Mouse (Mus musculus) hindbrain, postnatal 0 days (tissue): ENCODE results near the gene Foxo3. TPM values are rescaled to one million over a fixed set of nuclear protein-coding genes. Genes with fewer than 3 reads are reported as not detected.

Experiments used
- ATAC-seq: fragments of 200-750 bp; cut with Nextera tagmentation; 2 replicates; pipeline ENCODE4 v1.8.0; 2017; ENCODE audit warnings: mild to moderate bottlenecking, moderate TSS enrichment, moderate library complexity
- DNase-seq: peaks from one replicate; pipeline ENCODE4 v3.0.0-alpha.2; 2015; ENCODE audit warnings: low spot score
- H3K27ac ChIP-seq: fragments of 300-500 bp; sonication (generic); 2 replicates; pipeline ENCODE4 v1.5.1; 2014; ENCODE audit warnings: mild to moderate bottlenecking
- H3K27me3 ChIP-seq: fragments of 300-500 bp; sonication (generic); 2 replicates; pipeline ENCODE4 v1.6.1; 2014; ENCODE audit warnings: low read length, mixed read lengths; ENCODE audit not compliant: insufficient read depth
- H3K36me3 ChIP-seq: fragments of 300-500 bp; sonication (generic); 2 replicates; pipeline ENCODE4 v1.6.1; 2014; ENCODE audit warnings: low read length, mixed read lengths; ENCODE audit not compliant: insufficient read depth
- H3K4me1 ChIP-seq: fragments of 300-500 bp; sonication (generic); 2 replicates; pipeline ENCODE4 v1.6.1; 2014; ENCODE audit warnings: antibody characterized with exemption, low read length, mixed read lengths; ENCODE audit not compliant: insufficient read depth
- H3K4me2 ChIP-seq: fragments of 300-500 bp; sonication (generic); 2 replicates; pipeline ENCODE4 v1.6.1; 2014; ENCODE audit warnings: low read depth, mild to moderate bottlenecking, low read length, moderate library complexity, mixed read lengths
- H3K4me3 ChIP-seq: fragments of 300-500 bp; sonication (generic); 2 replicates; pipeline ENCODE4 v1.5.1; 2014; ENCODE audit warnings: low read length
- H3K9ac ChIP-seq: fragments of 300-500 bp; sonication (generic); replicated peaks from 2 replicates; pipeline ENCODE4 v1.6.1; 2014; ENCODE audit warnings: mild to moderate bottlenecking, low read length, moderate library complexity, mixed read lengths
- H3K9me3 ChIP-seq: fragments of 300-500 bp; sonication (generic); 2 replicates; pipeline ENCODE4 v1.6.1; 2016; ENCODE audit warnings: low read length, mixed read lengths
- CTCF ChIP-seq: IDR thresholded peaks from 2 replicates; pipeline ENCODE4 v1.5.1; 2016; ENCODE audit warnings: antibody characterized with exemption, control low read depth, low read depth
- WGBS: fragments of 180-500 bp; shearing (Covaris S2); extraction: QIAGEN DNeasy Blood & Tissue Kit; methylation state at CpG from one replicate; pipeline ENCODE4 v1.1.7; 2014; 5-methylcytosine and 5-hydroxymethylcytosine counted together
- polyA plus RNA-seq: library from polyadenylated mRNA; unstranded; fragments of >200 nt; fragmentation: Nextera tagmentation; extraction: Ambion mirVana; gene quantifications from 2 replicates; pipeline ENCODE4 v1.2.1, GENCODE M21; 2015
- total RNA-seq: library from RNA; depleted of rRNA; stranded (reverse); fragments of >200 nt; gene quantifications from 2 replicates; pipeline ENCODE4 v1.2.3, GENCODE M21; 2014

The Foxo3 gene
- total and polyA plus RNA-seq, 2 experiments from 2014 or later, result 8.6 to 54.7 TPM

DNA sequence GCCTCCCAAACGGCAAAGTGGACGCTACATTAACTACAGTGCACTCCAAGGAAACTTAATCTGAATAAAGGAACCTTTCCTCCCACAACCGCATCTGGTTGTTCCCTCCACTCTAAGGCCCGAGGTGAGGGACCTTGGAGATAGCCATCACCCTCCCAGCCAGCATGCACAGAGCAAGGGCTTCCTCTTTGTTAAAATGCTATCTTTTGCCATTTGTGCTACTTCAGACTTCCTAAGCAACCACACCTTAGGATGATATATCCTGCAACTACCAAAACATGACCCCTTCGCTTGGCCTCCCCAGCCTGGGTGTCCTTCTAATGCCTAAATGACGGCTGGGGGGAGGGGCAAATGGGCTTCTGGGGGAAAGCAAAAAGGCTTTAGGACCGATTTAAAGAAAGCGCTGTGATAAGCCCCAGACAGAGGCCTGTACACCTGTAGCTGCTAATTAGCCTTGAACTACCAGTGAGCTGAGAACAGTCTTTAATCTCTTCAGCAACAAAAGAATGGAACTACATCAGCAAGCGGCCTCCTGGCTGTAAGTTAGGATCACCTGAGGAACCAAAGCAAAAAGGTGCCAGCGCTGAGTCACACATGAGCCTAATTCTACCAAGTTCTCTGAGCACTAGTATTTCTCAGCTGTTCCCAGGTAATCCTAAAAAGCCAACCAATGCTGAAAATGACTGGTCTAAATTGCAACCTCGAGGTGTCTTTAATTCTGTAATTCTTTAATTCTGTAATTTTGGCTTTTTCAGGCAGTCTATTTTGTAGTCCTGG, 4.9 kb downstream of the Foxo3 start:
- H3K4me1 ChIP-seq, result peaks cover 24% of the 10 kb centered on the region
- WGBS, result 69% methylated on average over 11 of the region's 11 CpGs
- no peaks in the 10 kb centered on the region for H3K27me3 ChIP-seq
- no peak overlapping the region for H3K27ac ChIP-seq
- no peaks in the 10 kb centered on the region for H3K9me3 ChIP-seq
- TF ChIP-seq CTCF, result no peak
- H3K36me3 ChIP-seq, result no peaks in the 10 kb centered on the region
- no peak for DNase-seq
- H3K4me2 ChIP-seq, result peak overlapping the region; percentile 13; the same call in 1 of the 2 replicates
- no peak overlapping the region for H3K9ac ChIP-seq
- no peak for ATAC-seq
- H3K4me3 ChIP-seq, result no peak overlapping the region

- Histone ChIP-seq H3K4me3 (no peak overlapping the region), H3K4me2 (no peak overlapping the region), H3K9me3 (no peaks in the 10 kb centered on the region), H3K9ac (no peak overlapping the region), H3K27me3 (no peaks in the 10 kb centered on the region), H3K4me1 (peaks cover 24% of the 10 kb centered on the region), H3K27ac (no peak overlapping the region), H3K36me3 (peaks cover 8% of the 10 kb centered on the region)
- no peak for TF ChIP-seq CTCF
- ATAC-seq (no peak), DNase-seq (no peak)
- WGBS, result 66% methylated on average over 10 of the region's 10 CpGs
Observed at GRCm38 (mm10) chr10:42270277-42271083, 6.1 kb downstream of the Foxo3 start.

- no peak overlapping the region for H3K27ac ChIP-seq
- peaks cover 8% of the 10 kb centered on the region for H3K36me3 ChIP-seq
- H3K27me3 ChIP-seq, result no peaks in the 10 kb centered on the region
- WGBS, result 72% methylated on average over 15 of the region's 15 CpGs
- peaks cover 19% of the 10 kb centered on the region for H3K4me1 ChIP-seq
- H3K4me2 ChIP-seq, result no peak overlapping the region
- H3K9ac ChIP-seq, result no peak overlapping the region
- no peak for TF ChIP-seq CTCF
- H3K9me3 ChIP-seq, result no peaks in the 10 kb centered on the region
- ATAC-seq (no peak), DNase-seq (no peak)
- H3K4me3 ChIP-seq, result no peak overlapping the region
Observed at GRCm38 (mm10) chr10:42269281-42270025, 7.1 kb downstream of the Foxo3 start.

DNA sequence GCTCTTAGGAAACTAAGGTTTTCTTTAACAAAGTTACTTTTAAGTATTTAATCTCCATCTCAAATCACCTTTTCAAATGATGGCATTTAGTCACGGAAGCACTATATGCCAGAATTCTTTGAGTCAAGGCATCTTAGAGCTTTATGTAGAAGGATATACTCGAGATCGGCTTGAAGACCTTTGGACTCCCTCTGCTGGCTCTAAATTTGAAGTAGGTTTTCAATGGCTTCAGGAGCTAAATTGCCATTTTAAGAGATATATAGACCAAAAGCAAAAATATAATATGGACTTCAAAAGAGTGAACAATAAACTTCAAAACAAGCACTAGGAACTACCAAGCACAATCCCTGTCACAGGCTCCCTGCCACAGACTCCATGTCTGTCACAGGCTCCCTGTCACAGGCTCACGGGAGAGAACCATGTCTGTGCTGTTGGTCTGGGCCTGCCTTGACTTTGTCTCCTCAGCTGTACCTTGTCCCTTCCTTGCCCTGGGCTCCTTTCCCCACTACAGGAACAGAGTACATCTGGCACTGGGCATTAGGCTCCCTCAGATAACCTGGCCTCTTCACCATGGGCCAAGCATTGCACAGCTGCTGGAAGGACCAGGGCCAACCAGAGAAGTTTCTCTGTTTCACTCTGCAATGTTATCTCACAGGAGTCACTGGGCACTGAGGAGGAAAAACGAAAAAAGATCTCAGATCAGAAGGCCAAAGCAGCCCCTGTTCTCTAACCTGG, 8.6 kb downstream of the Foxo3 start:
- peak; percentile 29; the same call in 1 of the 2 replicates for ATAC-seq
- Histone ChIP-seq H3K4me1 (peaks cover 6% of the 10 kb centered on the region; the same call in 1 of the 2 replicates), H3K4me3 (no peak overlapping the region), H3K9me3 (no peaks in the 10 kb centered on the region), H3K27ac (no peak overlapping the region), H3K36me3 (peaks cover 8% of the 10 kb centered on the region), H3K27me3 (no peaks in the 10 kb centered on the region), H3K9ac (no peak overlapping the region), H3K4me2 (no peak overlapping the region)
- DNase-seq, result peak; percentile 44
- peak; percentile 36; the same call in 1 of the 2 replicates for TF ChIP-seq CTCF
- WGBS, result 75% methylated on average over 5 of the region's 5 CpGs

DNA sequence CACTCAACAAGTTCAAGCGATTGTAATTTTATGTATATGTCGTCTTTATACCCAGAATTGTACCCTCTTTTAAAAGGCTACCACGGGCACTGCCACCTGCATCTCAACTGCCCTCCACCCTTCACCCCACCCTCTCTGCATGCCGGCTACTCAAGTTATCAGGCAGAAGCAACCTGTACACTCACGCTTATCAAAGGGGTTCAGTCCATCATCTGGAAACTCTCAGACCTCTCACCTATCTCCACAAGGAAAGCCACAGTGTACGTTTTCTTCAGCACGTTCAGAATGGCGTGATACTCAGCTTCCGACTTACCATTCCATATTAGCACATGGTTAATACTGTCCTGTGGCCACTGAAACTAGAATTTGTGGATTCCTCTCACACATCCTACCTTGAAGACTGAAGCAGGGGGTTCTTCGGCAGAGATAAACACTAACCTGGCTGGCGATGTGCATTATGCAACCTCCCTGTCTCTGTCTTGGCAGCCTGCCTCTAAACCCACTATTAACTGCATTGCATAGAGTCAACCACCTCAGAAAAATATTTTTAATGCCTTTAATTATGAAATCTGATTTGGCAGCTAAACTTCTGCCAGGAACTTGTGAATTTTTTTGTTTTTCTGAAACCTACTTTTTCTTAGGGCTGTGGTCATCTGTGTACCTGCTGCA, 11.4 kb downstream of the Foxo3 start:
- Histone ChIP-seq H3K27me3 (no peaks in the 10 kb centered on the region), H3K27ac (no peak overlapping the region), H3K9me3 (no peaks in the 10 kb centered on the region), H3K36me3 (peaks cover 8% of the 10 kb centered on the region), H3K9ac (no peak overlapping the region), H3K4me1 (no peaks in the 10 kb centered on the region), H3K4me3 (no peak overlapping the region), H3K4me2 (no peak overlapping the region)
- ATAC-seq (no peak), DNase-seq (no peak)
- TF ChIP-seq CTCF, result no peak
- WGBS, result 89% methylated on average over 11 of the region's 11 CpGs

- Histone ChIP-seq H3K36me3 (peaks cover 8% of the 10 kb centered on the region), H3K4me3 (no peak overlapping the region), H3K9ac (no peak overlapping the region), H3K4me2 (no peak overlapping the region), H3K4me1 (no peaks in the 10 kb centered on the region), H3K9me3 (no peaks in the 10 kb centered on the region), H3K27me3 (no peaks in the 10 kb centered on the region), H3K27ac (no peak overlapping the region)
- DNase-seq, result no peak
- TF ChIP-seq CTCF, result no peak
- ATAC-seq, result no peak
- 82% methylated on average over 5 of the region's 5 CpGs for WGBS
Observed at GRCm38 (mm10) chr10:42264195-42264594, 12.4 kb downstream of the Foxo3 start.
